11 mouse cellular contexts compared by ENCODE assay signal in genomic region chr1:191494303-191494655, GRCm38 (mm10).
DNase-seq lines count a peak whose midpoint lies in the region; ATAC-seq lines count a peak whose summit lies in the region.
"Had no signal": no experiment of that assay in that cellular context is flagged by ENCODE, and none has a peak within 500 bp of the region (broad histone marks: within the 10 kb centered on the region; RNA-seq: fewer than 3 reads in every experiment).

No protein-coding gene starts in this region.

- no peak for ATAC-seq in heart, embryonic 11.5 days (replicated peaks; ENCODE audit: insufficient number of reproducible peaks, low FRiP score, low TSS enrichment)
- no peak for ATAC-seq in liver, embryonic 13.5 days (ENCODE audit: low read depth)
- no peak for ATAC-seq in forebrain, embryonic 12.5 days (ENCODE audit: low FRiP score)
- ATAC-seq: forebrain, embryonic 13.5 days had no signal

- no peak overlapping the region for H3K4me3 ChIP-seq in heart, embryonic 11.5 days (ENCODE audit: low read depth, low read length)
- H3K4me3 ChIP-seq in liver, embryonic 13.5 days (replicated peaks), result no peak overlapping the region
- H3K4me3 ChIP-seq in embryonic facial prominence, embryonic 10.5 days, result no peak overlapping the region
- no peak overlapping the region for H3K4me3 ChIP-seq in forebrain, embryonic 12.5 days (replicated peaks)
- H3K4me3 ChIP-seq: forebrain, embryonic 13.5 days; hindbrain, embryonic 12.5 days had no signal

- H3K9ac ChIP-seq in heart, embryonic 11.5 days (ENCODE audit: low read depth, low read length), result no peak overlapping the region
- no peak overlapping the region; the same call in 1 of the 2 replicates for H3K9ac ChIP-seq in liver, embryonic 13.5 days
- no peak overlapping the region for H3K9ac ChIP-seq in forebrain, embryonic 12.5 days
- H3K9ac ChIP-seq: forebrain, embryonic 13.5 days; hindbrain, embryonic 12.5 days had no signal

- no peaks in the 10 kb centered on the region for H3K36me3 ChIP-seq in heart, embryonic 11.5 days (ENCODE audit: control insufficient read depth, insufficient read depth, low read length)
- H3K36me3 ChIP-seq in liver, embryonic 13.5 days, result no peaks in the 10 kb centered on the region
- no peaks in the 10 kb centered on the region for H3K36me3 ChIP-seq in embryonic facial prominence, embryonic 10.5 days (replicated peaks)
- H3K36me3 ChIP-seq in forebrain, embryonic 12.5 days (replicated peaks), result no peaks in the 10 kb centered on the region
- H3K36me3 ChIP-seq: hindbrain, embryonic 12.5 days had no signal

- 59% methylated on average over 2 of the region's 2 CpGs for WGBS in heart, embryonic 11.5 days (ENCODE audit: insufficient replicate concordance)
- WGBS in liver, embryonic 13.5 days (ENCODE audit: insufficient replicate concordance), result 70% methylated on average over 2 of the region's 2 CpGs
- 80% methylated on average over 2 of the region's 2 CpGs for WGBS in embryonic facial prominence, embryonic 10.5 days
- 84% methylated on average over 2 of the region's 2 CpGs for WGBS in forebrain, embryonic 12.5 days

- no peaks in the 10 kb centered on the region for H3K27me3 ChIP-seq in heart, embryonic 11.5 days (ENCODE audit: control insufficient read depth, insufficient read depth, low read length)
- no peaks in the 10 kb centered on the region; the same call in 1 of the 2 replicates for H3K27me3 ChIP-seq in liver, embryonic 13.5 days
- 0 out of 2 replicates have a peak, but pooled peaks cover 5% of the 10 kb centered on the region for H3K27me3 ChIP-seq in embryonic facial prominence, embryonic 10.5 days (replicated peaks; ENCODE audit: low read depth, poor library complexity, severe bottlenecking)
- H3K27me3 ChIP-seq in forebrain, embryonic 12.5 days, result no peaks in the 10 kb centered on the region
- H3K27me3 ChIP-seq: forebrain, embryonic 13.5 days; hindbrain, embryonic 12.5 days had no signal

- peaks cover 19% of the 10 kb centered on the region; the same call in 1 of the 2 replicates for H3K4me1 ChIP-seq in heart, embryonic 11.5 days (ENCODE audit: control insufficient read depth, insufficient read depth, low read length)
- H3K4me1 ChIP-seq in liver, embryonic 13.5 days (replicated peaks), result peaks cover 28% of the 10 kb centered on the region
- peaks cover 4% of the 10 kb centered on the region; the same call in 1 of the 2 replicates for H3K4me1 ChIP-seq in embryonic facial prominence, embryonic 10.5 days
- H3K4me1 ChIP-seq in forebrain, embryonic 12.5 days, result peaks cover 3% of the 10 kb centered on the region; the same call in 1 of the 2 replicates
- H3K4me1 ChIP-seq: forebrain, embryonic 13.5 days had no signal

- H3K27ac ChIP-seq in heart, embryonic 11.5 days (ENCODE audit: low read depth, low read length), result peak overlapping the region; percentile 30; the same call in 1 of the 2 replicates
- no peak overlapping the region for H3K27ac ChIP-seq in liver, embryonic 13.5 days
- no peak overlapping the region for H3K27ac ChIP-seq in embryonic facial prominence, embryonic 10.5 days (replicated peaks)
- H3K27ac ChIP-seq in forebrain, embryonic 12.5 days, result no peak overlapping the region
- H3K27ac ChIP-seq: forebrain, embryonic 13.5 days; hindbrain, embryonic 12.5 days had no signal

- no peak overlapping the region for H3K4me2 ChIP-seq in heart, embryonic 11.5 days
- H3K4me2 ChIP-seq in liver, embryonic 13.5 days, result peak overlapping the region; percentile 39; the same call in 1 of the 2 replicates
- no peak overlapping the region for H3K4me2 ChIP-seq in forebrain, embryonic 12.5 days
- H3K4me2 ChIP-seq: forebrain, embryonic 13.5 days; hindbrain, embryonic 12.5 days had no signal

- no peaks in the 10 kb centered on the region for H3K9me3 ChIP-seq in heart, embryonic 11.5 days (replicated peaks; ENCODE audit: control insufficient read depth, low read length)
- H3K9me3 ChIP-seq in liver, embryonic 13.5 days (replicated peaks), result no peaks in the 10 kb centered on the region
- no peaks in the 10 kb centered on the region for H3K9me3 ChIP-seq in embryonic facial prominence, embryonic 10.5 days
- H3K9me3 ChIP-seq in forebrain, embryonic 12.5 days, result no peaks in the 10 kb centered on the region
- H3K9me3 ChIP-seq: forebrain, embryonic 13.5 days; hindbrain, embryonic 12.5 days had no signal

- DNase-seq in heart, adult 11 months, result no peak
- DNase-seq in Muller cell, postnatal 12 days (ENCODE audit: inconsistent ontology term), result peak; percentile 82
- DNase-seq in cerebellum, adult 9-10 months, result peak; percentile 58
- DNase-seq in liver, embryonic 13.5 days, result no peak
- DNase-seq in left cerebral cortex, adult 8-10 months (ENCODE audit: low spot score in 2 of 2), result no peak
- DNase-seq in embryonic facial prominence, embryonic 10.5 days (ENCODE audit: low spot score), result no peak
- DNase-seq: thymus, postnatal 25 days had no signal

Comparison
In these comparisons a context has a peak if more than half of its experiments do, and no peak if none do; other contexts are left out.
1. DNase-seq: peak in Muller cell, postnatal 12 days (single experiment) and cerebellum, adult 9-10 months (single experiment); none in heart, adult 11 months (single experiment), liver, embryonic 13.5 days (single experiment), left cerebral cortex, adult 8-10 months (0 of 2) and embryonic facial prominence, embryonic 10.5 days (single experiment).